Mouse (Mus musculus) adrenal gland, adult 2 months (tissue): Measurements from ENCODE around the gene Bbs9. TPM values are rescaled to one million over a fixed set of nuclear protein-coding genes. Genes with fewer than 3 reads are reported as not detected.

Source experiments
- DNase-seq: peaks from one replicate; pipeline ENCODE4 v3.0.0; 2021
- polyA plus RNA-seq: library from polyadenylated mRNA; depleted of rRNA; stranded (reverse); fragments of >200 nt; gene quantifications from 2 replicates; pipeline ENCODE4 v1.2.3, GENCODE M21; 2012
- total RNA-seq, 2 experiments: library from RNA; stranded (reverse); gene quantifications; 2 replicates each; pipeline ENCODE4 v1.2.3; 2021

The Bbs9 gene
- total and polyA plus RNA-seq, 3 experiments: 4.3 to 18.0 (median 12.8) TPM

GRCm38 (mm10) chr9:22695392-22695791 is 219.9 kb downstream of the Bbs9 start:
- no peak for DNase-seq

GRCm38 (mm10) chr9:22696809-22697374 is 221.4 kb downstream of the Bbs9 start:
- DNase-seq: no peak

- DNase-seq: no peak
Measured at GRCm38 (mm10) chr9:22697811-22698210, 222.3 kb downstream of the Bbs9 start.

DNA sequence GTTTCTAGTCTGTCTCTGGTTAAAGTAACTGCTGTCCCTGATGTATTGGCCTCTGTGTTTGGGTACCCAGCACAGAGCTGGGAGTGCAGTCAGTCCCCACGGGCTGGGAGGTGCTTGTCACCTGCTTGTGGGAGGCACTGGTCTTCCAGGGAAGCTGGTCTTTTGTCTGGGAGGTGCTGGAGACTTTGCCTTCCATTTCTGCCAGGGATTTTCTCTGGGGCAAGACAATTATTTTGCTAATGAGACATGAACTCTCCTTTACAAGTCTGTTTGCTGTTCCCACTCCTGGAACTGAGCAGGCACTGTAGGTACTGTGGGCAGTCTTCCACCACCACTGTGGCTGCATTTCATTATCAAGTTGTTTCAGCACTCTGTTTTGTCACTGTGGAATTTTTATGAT is 223.0 kb downstream of the Bbs9 start:
- DNase-seq: no peak

DNA sequence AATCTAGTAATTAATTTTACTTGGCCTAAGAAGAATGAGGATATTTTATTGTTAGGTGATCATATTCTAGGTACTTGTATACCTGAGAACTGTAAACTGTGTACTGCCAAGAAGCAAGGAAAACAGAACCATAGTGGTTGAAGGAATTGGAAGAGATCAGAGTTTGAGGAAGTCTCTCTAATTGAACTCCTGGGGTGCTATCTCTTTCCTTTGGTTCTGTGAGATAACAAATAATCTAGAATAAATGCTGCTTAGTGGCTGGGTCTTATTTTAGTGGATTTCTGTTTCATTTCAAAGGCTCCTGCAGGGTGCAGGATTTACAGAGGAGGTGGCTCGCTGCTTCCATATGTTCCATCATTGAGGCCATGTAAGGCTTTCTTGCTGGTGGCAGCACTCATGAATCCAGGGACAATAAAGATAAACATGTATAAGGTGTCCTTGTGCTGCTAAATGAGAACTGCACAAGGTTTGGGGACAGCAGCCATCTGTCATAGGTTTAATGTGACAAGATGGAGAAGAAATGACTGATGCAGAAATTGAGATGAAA is 226.6 kb downstream of the Bbs9 start:
- no peak for DNase-seq

DNA sequence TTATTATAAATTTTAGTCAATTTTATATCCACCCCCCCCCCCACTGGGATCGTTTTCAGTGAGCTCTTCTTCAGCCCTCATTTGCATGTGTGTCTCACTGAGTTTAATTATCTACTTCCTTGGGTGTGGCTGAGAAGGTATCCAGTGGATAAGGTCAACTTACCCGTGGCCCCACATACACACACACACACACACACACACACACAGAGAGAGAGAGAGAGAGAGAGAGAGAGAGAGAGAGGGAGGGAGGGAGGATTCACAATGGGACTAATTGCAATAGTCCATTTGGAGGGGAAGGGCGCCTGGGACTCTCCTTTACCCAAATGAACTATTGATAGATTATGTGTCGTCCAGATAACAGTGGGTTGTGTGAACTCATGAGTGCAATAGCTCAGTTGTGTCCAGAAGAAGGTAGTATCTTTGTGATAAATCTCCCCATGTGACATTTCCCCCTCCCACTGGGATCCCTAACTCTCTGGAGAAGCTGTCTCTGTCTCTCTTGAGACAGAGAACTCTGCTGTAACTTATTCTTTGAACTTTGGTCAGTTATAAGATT is 227.4 kb downstream of the Bbs9 start:
- no peak for DNase-seq

- DNase-seq: no peak
Measured at GRCm38 (mm10) chr9:22703541-22703940, 228.0 kb downstream of the Bbs9 start.

DNA sequence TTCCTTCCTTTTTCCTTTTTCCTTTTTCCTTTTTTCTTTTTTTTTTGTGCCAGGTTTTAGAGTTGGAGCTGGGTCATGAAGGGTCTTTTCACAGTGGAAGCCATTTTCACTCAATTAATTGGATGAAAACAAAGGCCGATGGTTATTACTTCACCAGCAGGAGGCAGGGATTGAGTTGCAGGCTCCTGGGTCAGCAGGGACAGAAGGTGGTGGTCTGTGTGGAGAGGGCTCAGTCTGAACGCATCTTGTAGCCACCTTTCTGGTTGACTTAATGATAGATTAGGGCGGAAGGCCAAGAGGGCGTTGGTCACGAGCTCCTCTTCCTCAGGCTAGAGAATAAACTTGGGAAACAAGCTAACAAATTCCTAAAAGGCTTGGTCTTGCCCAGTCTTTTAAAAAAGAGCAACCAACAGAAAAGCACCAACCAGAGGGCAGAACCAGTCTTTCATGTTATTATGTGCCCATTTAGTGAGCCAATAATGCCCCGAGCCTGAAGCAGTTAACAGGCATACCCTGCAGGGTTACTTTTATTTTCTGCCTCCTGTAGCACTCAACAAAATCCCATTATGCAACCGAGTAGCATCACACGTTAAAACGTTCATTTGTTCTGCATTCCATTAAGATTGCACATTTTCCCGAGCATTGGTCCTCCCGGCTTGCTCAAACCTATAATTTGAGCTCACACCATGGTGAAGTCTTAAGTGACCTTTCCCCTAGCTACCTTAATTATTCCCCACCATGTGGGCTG is 231.8 kb downstream of the Bbs9 start:
- DNase-seq: no peak

DNA sequence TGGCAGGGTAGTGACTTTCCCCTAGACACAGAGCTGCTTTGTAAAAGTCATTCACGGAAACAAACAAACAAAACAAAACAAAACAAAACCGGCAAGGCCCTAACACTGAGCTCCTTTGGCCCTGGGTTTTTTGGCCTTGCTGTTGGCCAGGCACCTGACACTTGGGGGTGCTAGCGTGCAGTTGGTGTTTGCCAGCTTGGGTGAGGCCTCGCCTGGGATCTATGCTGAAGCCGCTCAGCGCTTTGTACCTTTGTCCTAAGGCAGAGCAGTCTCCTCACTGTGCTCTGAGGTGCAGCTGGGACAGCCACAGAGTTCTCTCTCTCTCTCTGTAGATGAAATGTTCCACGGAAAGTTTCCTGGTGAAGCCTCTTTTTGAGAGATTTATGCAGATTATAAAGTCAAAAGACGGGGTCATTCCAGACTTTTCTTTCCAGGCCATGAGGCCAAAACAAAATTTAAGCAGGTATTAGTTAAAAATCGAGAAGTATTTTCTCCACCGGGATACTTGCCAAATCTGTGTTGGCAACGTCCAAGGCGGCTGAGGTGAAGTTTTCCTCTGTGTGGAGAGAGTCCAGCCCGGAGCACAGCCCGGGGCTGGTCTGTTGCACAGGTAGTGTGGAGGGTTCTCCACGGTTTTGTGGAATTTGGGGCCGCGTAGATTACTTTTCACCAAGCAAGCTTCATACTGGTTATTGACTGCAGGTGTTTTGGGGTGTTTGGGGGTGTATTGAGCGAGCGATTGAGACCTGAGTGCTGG is 233.6 kb downstream of the Bbs9 start:
- peak; percentile 74 for DNase-seq

DNA sequence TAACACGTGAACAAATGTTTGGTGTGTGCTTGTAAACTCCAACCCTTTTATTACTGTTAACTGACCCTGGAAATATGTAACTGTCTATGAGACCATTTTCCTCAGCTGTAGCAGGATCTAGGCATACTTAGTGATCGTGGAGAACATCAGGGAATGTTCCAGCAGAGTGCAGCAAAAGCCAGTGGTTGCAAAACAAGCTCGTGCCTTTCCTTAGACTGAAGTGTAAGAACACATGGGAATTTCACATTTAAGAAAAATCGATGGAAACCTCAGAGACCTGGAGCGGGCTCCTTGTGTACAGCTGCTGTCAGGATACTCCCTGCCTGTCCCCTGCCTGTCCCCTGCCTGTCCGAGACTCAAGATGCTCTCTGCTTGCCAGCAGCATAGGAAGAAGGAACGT is 234.5 kb downstream of the Bbs9 start:
- DNase-seq: no peak

- no peak for DNase-seq
Measured at GRCm38 (mm10) chr9:22711339-22711738, 235.8 kb downstream of the Bbs9 start.

DNA sequence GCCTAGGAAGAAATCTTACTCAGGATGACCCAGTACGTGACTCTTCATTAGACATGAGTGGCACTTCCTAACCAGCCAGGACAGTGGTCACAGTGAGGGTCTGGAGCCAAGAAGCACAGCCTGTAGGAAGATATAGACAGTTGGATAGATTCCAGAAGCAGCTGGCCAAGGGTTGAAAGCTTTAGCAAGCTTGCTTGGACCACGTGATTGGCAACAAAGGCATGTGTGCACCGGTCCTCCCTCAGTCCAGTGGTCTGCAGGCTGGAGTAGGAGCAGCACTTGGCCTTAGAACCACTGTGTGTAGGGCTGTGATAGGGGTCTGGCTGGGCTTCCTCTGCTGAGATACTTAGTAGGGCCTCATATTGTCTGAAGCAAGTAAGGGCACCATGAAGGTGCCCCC is 237.2 kb downstream of the Bbs9 start:
- DNase-seq: no peak

GRCm38 (mm10) chr9:22713286-22713685 is 237.8 kb downstream of the Bbs9 start:
- peak; percentile 37 for DNase-seq

DNA sequence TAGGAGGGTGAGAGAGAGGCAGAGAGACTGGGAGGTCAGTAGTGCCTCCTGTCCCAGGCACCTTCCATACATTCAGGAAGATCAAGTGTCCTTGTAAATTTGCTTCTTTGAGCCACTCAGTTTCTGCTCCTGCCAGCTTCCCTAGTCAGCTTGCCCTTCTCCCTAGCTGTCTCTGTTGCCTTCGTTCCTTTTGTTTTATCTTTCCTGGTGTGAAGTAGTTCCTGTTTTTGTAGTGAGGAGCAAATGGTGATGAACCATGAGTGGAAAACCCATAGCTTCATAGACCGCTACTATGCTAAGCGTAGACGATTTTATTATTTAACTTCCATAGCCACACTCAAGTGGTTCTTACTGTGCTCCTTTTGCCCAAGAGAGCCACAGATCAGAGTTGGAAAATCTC is 242.1 kb downstream of the Bbs9 start:
- no peak for DNase-seq

GRCm38 (mm10) chr9:22718174-22718823 is 242.8 kb downstream of the Bbs9 start:
- no peak for DNase-seq

GRCm38 (mm10) chr9:22732646-22733045 is 257.1 kb downstream of the Bbs9 start:
- no peak for DNase-seq

DNA sequence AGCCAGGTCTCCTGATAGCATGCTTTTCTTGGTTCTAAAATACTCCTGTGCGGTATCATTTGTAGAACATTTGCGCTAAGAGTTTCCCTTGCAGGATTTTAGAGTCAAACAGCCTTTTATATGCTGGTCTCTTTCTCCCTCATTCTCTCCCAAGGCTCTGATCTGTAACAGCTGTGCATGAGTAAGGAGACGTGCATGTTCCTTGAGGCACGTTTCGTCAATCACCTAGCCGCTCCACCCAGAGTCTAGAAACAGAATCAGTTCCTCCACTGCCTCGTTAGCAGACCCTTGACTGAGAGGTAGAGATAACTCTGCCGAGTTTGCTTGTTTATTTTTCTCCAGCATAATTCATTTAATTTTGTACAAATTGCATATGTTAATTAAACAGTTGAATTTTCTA is 259.4 kb downstream of the Bbs9 start:
- no peak for DNase-seq

GRCm38 (mm10) chr9:22735385-22735784 is 259.9 kb downstream of the Bbs9 start:
- no peak for DNase-seq

GRCm38 (mm10) chr9:22737893-22738292 is 262.4 kb downstream of the Bbs9 start:
- DNase-seq: no peak

DNA sequence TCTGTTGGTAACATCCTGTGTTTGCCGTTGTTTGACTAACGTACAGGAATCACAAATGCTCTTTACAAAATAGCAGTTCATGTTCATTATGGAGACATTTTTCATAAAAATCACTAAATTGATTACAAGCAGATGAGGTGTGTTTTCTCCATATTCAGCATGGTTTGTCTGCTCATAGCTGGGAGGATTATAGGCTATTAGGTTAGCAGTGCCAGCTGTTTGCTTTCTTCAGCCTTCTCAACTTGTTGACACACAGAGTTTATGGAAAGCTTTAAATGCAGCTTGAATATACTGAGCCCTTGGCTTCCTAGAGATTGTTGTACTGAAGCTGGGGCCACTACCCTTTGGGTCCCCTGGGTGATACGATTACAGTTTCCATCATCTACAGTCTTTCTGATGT is 263.3 kb downstream of the Bbs9 start:
- DNase-seq: no peak

GRCm38 (mm10) chr9:22741967-22742366 is 266.5 kb downstream of the Bbs9 start:
- DNase-seq: no peak

GRCm38 (mm10) chr9:22748617-22749016 is 273.1 kb downstream of the Bbs9 start:
- no peak for DNase-seq
